Mouse (Mus musculus) cerebellum, adult 9-11 months (tissue): ENCODE measurements around the gene Tmem50b.

ENCODE experiments used
- DNase-seq: peaks from one replicate; pipeline ENCODE4 v3.0.0; 2022

Gene Tmem50b

GRCm38 (mm10) chr16:91606958-91607357 lies 9.4 kb upstream of the Tmem50b start:
- no peak for DNase-seq

GRCm38 (mm10) chr16:91605156-91605555 lies 7.6 kb upstream of the Tmem50b start:
- no peak for DNase-seq

- DNase-seq = no peak
Observed at GRCm38 (mm10) chr16:91601693-91602092, 4.1 kb upstream of the Tmem50b start.

- no peak for DNase-seq
Observed at GRCm38 (mm10) chr16:91601081-91601480, 3.5 kb upstream of the Tmem50b start.

- no peak for DNase-seq
Observed at GRCm38 (mm10) chr16:91599242-91599641, 1.6 kb upstream of the Tmem50b start.

- no peak for DNase-seq
Observed at GRCm38 (mm10) chr16:91596779-91597671, 575 bp downstream of the Tmem50b start.

GRCm38 (mm10) chr16:91596397-91596778 lies 1.2 kb downstream of the Tmem50b start:
- no peak for DNase-seq

- DNase-seq = peak; percentile 83
Observed at GRCm38 (mm10) chr16:91595076-91595475, 2.5 kb downstream of the Tmem50b start.

GRCm38 (mm10) chr16:91593262-91593661 lies 4.3 kb downstream of the Tmem50b start:
- no peak for DNase-seq

GRCm38 (mm10) chr16:91592162-91592561 lies 5.4 kb downstream of the Tmem50b start:
- no peak for DNase-seq

- DNase-seq = no peak
Observed at GRCm38 (mm10) chr16:91588703-91589102, 8.9 kb downstream of the Tmem50b start.

GRCm38 (mm10) chr16:91587730-91588453 lies 9.7 kb downstream of the Tmem50b start:
- DNase-seq = no peak

GRCm38 (mm10) chr16:91586244-91586643 lies 11.4 kb downstream of the Tmem50b start:
- no peak for DNase-seq

- no peak for DNase-seq
Observed at GRCm38 (mm10) chr16:91585617-91586016, 12.0 kb downstream of the Tmem50b start.

GRCm38 (mm10) chr16:91582307-91582706 lies 15.3 kb downstream of the Tmem50b start:
- DNase-seq = no peak

- DNase-seq = no peak
Observed at GRCm38 (mm10) chr16:91578980-91579720, 18.4 kb downstream of the Tmem50b start.

- DNase-seq = no peak
Observed at GRCm38 (mm10) chr16:91575151-91575550, 22.4 kb downstream of the Tmem50b start.

GRCm38 (mm10) chr16:91571105-91571504 lies 26.5 kb downstream of the Tmem50b start:
- DNase-seq = no peak

- no peak for DNase-seq
Observed at GRCm38 (mm10) chr16:91568960-91569359, 28.6 kb downstream of the Tmem50b start.

- DNase-seq = no peak
Observed at GRCm38 (mm10) chr16:91566002-91566401, 31.6 kb downstream of the Tmem50b start.

- no peak for DNase-seq
Observed at GRCm38 (mm10) chr16:91565292-91565951, 32.2 kb downstream of the Tmem50b start.

GRCm38 (mm10) chr16:91564580-91565291 lies 32.9 kb downstream of the Tmem50b start:
- DNase-seq = no peak
